Mouse (Mus musculus) thymus, adult 18-20 months (tissue): ENCODE measurements around the gene Rgs7bp.
"Not testable (repeated sequence)": the region's sequence is repeated elsewhere in the genome, so short reads cannot be mapped to it uniquely, and the experiment has no call there.

ENCODE experiments used
- DNase-seq, 2 experiments: peaks; one replicate each; pipeline ENCODE4 v3.0.0; 2022; ENCODE audit warnings: mixed read lengths in 2 of 2

Gene Rgs7bp

GRCm38 (mm10) chr13:104931635-104932532 is 122.8 kb downstream of the Rgs7bp start:
- no peak for DNase-seq

DNA sequence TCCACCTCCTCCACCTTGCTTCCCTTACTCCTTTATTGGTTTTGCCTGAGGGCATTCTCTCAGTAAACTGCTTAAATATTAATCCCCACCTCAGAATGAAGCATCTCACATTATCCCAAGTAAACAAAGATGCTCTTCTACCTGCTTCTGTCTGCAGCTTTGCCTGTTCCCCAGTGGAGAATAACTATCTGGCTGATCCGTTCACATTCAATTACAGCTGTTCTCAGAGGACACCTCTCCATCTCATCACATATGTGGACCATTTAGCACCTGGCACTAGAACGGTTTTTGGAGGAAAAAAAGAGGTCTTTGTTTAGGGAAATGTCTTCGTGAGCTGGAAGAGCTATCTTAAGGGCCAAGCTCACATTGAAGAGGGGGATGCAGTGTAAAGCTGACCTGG is 123.9 kb downstream of the Rgs7bp start:
- no peak for DNase-seq

DNA sequence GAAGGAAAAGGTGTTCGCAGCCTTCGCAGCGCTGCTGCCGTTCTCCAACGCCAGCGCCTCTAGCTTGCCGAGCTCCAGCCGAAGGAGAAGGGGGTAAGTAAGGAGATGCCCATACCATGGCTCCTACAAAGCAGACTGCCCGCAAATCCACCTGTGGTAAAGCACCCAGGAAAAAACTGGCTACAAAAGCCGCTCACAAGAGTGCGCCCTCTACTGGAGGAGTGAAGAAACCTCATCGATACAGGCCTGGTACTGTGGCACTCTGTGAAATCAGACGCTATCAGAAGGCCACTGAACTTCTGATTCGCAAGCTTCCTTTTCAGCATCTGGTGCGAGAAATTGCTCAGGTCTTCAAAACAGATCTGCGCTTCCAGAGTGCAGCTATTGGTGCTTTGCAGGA is 136.1 kb downstream of the Rgs7bp start:
- DNase-seq = no peak

- not testable (repeated sequence) for DNase-seq
Observed at GRCm38 (mm10) chr13:104916771-104917170, 138.0 kb downstream of the Rgs7bp start.

- DNase-seq = no peak
Observed at GRCm38 (mm10) chr13:104916106-104916505, 138.6 kb downstream of the Rgs7bp start.

GRCm38 (mm10) chr13:104914288-104914895 is 140.3 kb downstream of the Rgs7bp start:
- no peak for DNase-seq

DNA sequence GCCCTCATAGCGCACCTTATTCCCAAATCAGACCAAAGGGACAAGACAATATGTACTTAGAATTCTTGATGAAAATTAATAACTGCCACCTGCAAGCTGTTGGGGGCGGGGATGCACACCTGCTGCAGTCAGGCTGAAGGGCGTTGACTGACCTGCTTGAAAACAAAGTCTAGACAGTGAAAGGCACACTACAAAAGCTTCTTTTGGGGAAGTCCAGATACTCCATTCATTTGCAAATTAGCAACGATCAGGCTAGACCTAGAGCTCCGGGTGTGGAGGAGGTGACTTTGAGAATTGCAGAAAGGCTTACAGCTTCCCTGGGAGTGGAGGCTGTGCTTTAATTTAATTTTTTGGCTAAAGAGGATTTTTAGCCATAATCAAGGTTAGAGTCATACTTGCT is 143.1 kb downstream of the Rgs7bp start:
- DNase-seq = not testable (repeated sequence)

DNA sequence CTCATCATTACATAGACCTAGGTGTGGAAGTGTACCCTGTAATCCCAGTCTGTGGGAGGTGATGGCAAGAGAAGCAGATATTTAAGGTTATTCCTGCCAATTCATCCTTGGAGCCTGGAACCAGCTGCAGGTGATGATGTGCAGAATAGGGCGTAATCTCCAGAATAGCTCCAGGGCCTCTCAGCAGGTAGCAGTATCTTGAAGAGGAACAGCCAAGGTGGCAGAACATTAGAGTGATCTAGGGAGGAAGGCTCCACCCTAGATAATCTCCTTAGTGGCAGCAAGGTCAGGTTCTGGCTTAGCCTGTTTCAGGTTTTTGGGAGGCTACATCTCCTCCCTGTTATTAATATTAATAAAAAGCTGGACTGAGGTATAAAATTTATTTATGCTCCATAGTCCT is 143.7 kb downstream of the Rgs7bp start:
- not testable (repeated sequence) for DNase-seq

DNA sequence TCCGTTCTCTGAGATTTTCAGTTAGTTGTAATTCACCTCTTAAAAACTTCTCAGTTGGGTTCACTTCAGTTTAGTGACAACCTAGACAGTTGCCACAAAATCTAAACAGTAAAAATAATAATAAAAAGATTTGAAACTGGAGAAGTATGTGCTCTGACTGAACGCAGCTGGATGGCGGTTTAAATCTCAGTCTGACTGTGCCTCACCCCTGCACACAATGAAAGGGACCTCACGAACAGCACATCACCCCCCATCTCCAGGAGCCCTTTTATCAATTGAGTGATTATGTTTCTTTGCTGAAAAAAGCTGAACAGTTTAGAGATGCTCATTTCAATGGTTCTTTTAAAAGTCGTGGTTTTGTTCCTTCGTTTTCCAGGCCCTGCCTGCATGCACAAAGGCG is 146.0 kb downstream of the Rgs7bp start:
- DNase-seq = no peak
